Mouse (Mus musculus) G1E (cell line): ENCODE data around the gene Ehd1.

ENCODE experiments used
- CTCF ChIP-seq: IDR thresholded peaks from 2 replicates; pipeline ENCODE4 v1.5.1; 2012; ENCODE audit warnings: low read depth, low read length, inconsistent platforms, mixed read lengths
- GATA1 ChIP-seq: IDR thresholded peaks from 2 replicates; pipeline ENCODE4 v1.6.1; 2012; ENCODE audit warnings: borderline replicate concordance, low read length, inconsistent platforms, mixed read lengths

DNA sequence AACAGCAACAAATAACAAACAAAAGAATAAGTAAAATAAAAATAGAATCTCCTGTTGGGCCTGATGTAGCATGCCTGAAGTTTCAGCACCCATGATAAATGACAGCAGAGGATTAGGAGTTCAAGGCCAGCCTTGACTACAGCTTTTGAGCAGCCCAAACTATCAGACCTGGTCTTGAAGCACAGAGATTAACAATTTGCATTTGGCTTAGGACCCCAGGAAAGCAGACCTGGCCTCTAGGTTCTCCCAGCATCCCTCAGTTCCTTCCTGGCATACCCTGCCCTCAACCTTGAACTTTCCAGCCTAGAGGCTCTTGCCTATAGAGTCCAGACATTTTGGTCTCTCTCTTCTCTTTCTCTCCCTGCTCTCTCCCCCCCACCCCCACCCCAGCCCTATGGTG, 37.8 kb upstream of the Ehd1 start:
- TF ChIP-seq GATA1 (no peak), CTCF (no peak)
